Mouse (Mus musculus) heart, embryonic 16.5 days (tissue): ENCODE results near the gene C2cd4a. TPM values are rescaled to one million over a fixed set of nuclear protein-coding genes. Genes with fewer than 3 reads are reported as not detected.

Source experiments
- ATAC-seq: fragments of 200-750 bp; cut with Nextera tagmentation; replicated peaks from 2 replicates; pipeline ENCODE4 v1.8.0; 2017; ENCODE audit warnings: moderate number of reproducible peaks; ENCODE audit not compliant: insufficient read depth, low FRiP score; ENCODE audit errors: extremely low read depth
- H3K27ac ChIP-seq: fragments of 300-500 bp; sonication (generic); 2 replicates; pipeline ENCODE4 v1.5.1; 2014; ENCODE audit warnings: mild to moderate bottlenecking, low read length, control low read depth, moderate library complexity
- H3K27me3 ChIP-seq: fragments of 300-500 bp; sonication (generic); 2 replicates; pipeline ENCODE4 v1.6.1; 2014; ENCODE audit warnings: low read length, mixed read lengths; ENCODE audit not compliant: control insufficient read depth, insufficient read depth
- H3K36me3 ChIP-seq: fragments of 300-500 bp; sonication (generic); 2 replicates; pipeline ENCODE4 v1.6.1; 2014; ENCODE audit not compliant: control insufficient read depth, insufficient read depth
- H3K4me1 ChIP-seq: fragments of 300-500 bp; sonication (generic); 2 replicates; pipeline ENCODE4 v1.6.1; 2014; ENCODE audit warnings: low read length, mixed read lengths; ENCODE audit not compliant: control insufficient read depth, insufficient read depth
- H3K4me2 ChIP-seq: fragments of 300-500 bp; sonication (generic); 2 replicates; pipeline ENCODE4 v1.6.1; 2014; ENCODE audit warnings: low read depth, mild to moderate bottlenecking, control low read depth, low read length
- H3K4me3 ChIP-seq: fragments of 300-500 bp; sonication (generic); 2 replicates; pipeline ENCODE4 v1.5.1; 2014; ENCODE audit warnings: mild to moderate bottlenecking, control low read depth, low read length
- H3K9ac ChIP-seq: fragments of 300-500 bp; sonication (generic); 2 replicates; pipeline ENCODE4 v1.6.1; 2014; ENCODE audit warnings: low read length, control low read depth
- H3K9me3 ChIP-seq: fragments of 300-500 bp; sonication (generic); replicated peaks from 2 replicates; pipeline ENCODE4 v1.6.1; 2016; ENCODE audit warnings: low read length; ENCODE audit not compliant: control insufficient read depth
- WGBS: fragments of 180-500 bp; shearing (Covaris S2); extraction: QIAGEN DNeasy Blood & Tissue Kit; methylation state at CpG from one replicate; pipeline ENCODE4 v1.1.7; 2014; 5-methylcytosine and 5-hydroxymethylcytosine counted together
- polyA plus RNA-seq: library from polyadenylated mRNA; unstranded; fragments of >200 nt; fragmentation: Nextera tagmentation; extraction: Ambion mirVana; gene quantifications from 2 replicates; pipeline ENCODE4 v1.2.1, GENCODE M21; 2015

The C2cd4a gene
- polyA plus RNA-seq, 1 experiment from 2014 or later, result 0.16 TPM

- H3K4me2 ChIP-seq, result no peak overlapping the region
- peaks cover 4% of the 10 kb centered on the region for H3K9me3 ChIP-seq
- H3K4me3 ChIP-seq, result no peak overlapping the region
- 82% methylated on average over 7 of the region's 7 CpGs for WGBS
- H3K27ac ChIP-seq, result no peak overlapping the region
- no peak overlapping the region for H3K9ac ChIP-seq
- H3K27me3 ChIP-seq, result no peaks in the 10 kb centered on the region
- no peaks in the 10 kb centered on the region for H3K36me3 ChIP-seq
- H3K4me1 ChIP-seq, result no peaks in the 10 kb centered on the region
- ATAC-seq, result no peak
Measured at GRCm38 (mm10) chr9:67786311-67786710, 45.8 kb downstream of the C2cd4a start.

- no peak overlapping the region for H3K4me2 ChIP-seq
- H3K27ac ChIP-seq, result no peak overlapping the region
- no peak for ATAC-seq
- H3K4me1 ChIP-seq, result no peaks in the 10 kb centered on the region
- H3K9ac ChIP-seq, result no peak overlapping the region
- no peaks in the 10 kb centered on the region for H3K36me3 ChIP-seq
- H3K4me3 ChIP-seq, result no peak overlapping the region
- H3K9me3 ChIP-seq, result peaks cover 4% of the 10 kb centered on the region
- H3K27me3 ChIP-seq, result no peaks in the 10 kb centered on the region
Measured at GRCm38 (mm10) chr9:67783925-67784324, 48.2 kb downstream of the C2cd4a start.

- ATAC-seq, result no peak
- Histone ChIP-seq H3K27ac (no peak overlapping the region), H3K9ac (no peak overlapping the region), H3K4me1 (peaks cover 3% of the 10 kb centered on the region; the same call in 1 of the 2 replicates), H3K9me3 (peaks cover 4% of the 10 kb centered on the region), H3K36me3 (no peaks in the 10 kb centered on the region), H3K4me3 (no peak overlapping the region), H3K4me2 (no peak overlapping the region), H3K27me3 (no peaks in the 10 kb centered on the region)
- 87% methylated on average over 3 of the region's 3 CpGs for WGBS
Measured at GRCm38 (mm10) chr9:67783464-67783863, 48.7 kb downstream of the C2cd4a start.

- 64% methylated on average over 6 of the region's 6 CpGs for WGBS
- H3K27me3 ChIP-seq, result no peaks in the 10 kb centered on the region
- ATAC-seq, result no peak
Measured at GRCm38 (mm10) chr9:67782786-67783185, 49.3 kb downstream of the C2cd4a start.

More at GRCm38 (mm10) chr9:67782786-67783185, 49.3 kb downstream of the C2cd4a start:
- no peak overlapping the region for H3K9ac ChIP-seq
- no peaks in the 10 kb centered on the region for H3K36me3 ChIP-seq
- H3K4me3 ChIP-seq, result no peak overlapping the region
- no peak overlapping the region for H3K4me2 ChIP-seq
- H3K4me1 ChIP-seq, result peaks cover 3% of the 10 kb centered on the region; the same call in 1 of the 2 replicates
- peaks cover 4% of the 10 kb centered on the region for H3K9me3 ChIP-seq
- H3K27ac ChIP-seq, result no peak overlapping the region

Other genes with a start within 250 kb of the C2cd4a start
- 0.18 and 0.59 TPM in 2 replicates for gene C2cd4b, start 72.9 kb downstream of the C2cd4a start, polyA plus RNA-seq
- gene Vps13c, start 8.1 kb upstream of the C2cd4a start, polyA plus RNA-seq, result 3.8 and 4.3 TPM in 2 replicates